Comparison of ENCODE assay signal across 7 mouse cellular contexts in genomic region chr2:92058936-92059335, GRCm38 (mm10). TPM values are rescaled to one million over a fixed set of nuclear protein-coding genes. Genes with fewer than 3 reads are reported as not detected.
A peak's percentile ranks its signal among the peaks of the same experiment; 100 is the strongest.
DNase-seq lines count a peak whose midpoint lies in the region; ATAC-seq lines count a peak whose summit lies in the region.

No protein-coding gene starts in this region.

- 4% methylated on average over 11 of the region's 11 CpGs for WGBS in lung, embryonic 15.5 days
- 2% methylated on average over 11 of the region's 11 CpGs for WGBS in embryonic facial prominence, embryonic 13.5 days
- WGBS in intestine, embryonic 14.5 days, result 3% methylated on average over 11 of the region's 11 CpGs
- WGBS in neural tube, embryonic 13.5 days, result 1% methylated on average over 11 of the region's 11 CpGs

- no peaks in the 10 kb centered on the region for H3K9me3 ChIP-seq in lung, embryonic 15.5 days
- no peaks in the 10 kb centered on the region for H3K9me3 ChIP-seq in embryonic facial prominence, embryonic 13.5 days
- H3K9me3 ChIP-seq in intestine, embryonic 14.5 days (ENCODE audit: control insufficient read depth, low read length), result no peaks in the 10 kb centered on the region
- no peaks in the 10 kb centered on the region for H3K9me3 ChIP-seq in neural tube, embryonic 13.5 days

- H3K36me3 ChIP-seq in lung, embryonic 15.5 days, result no peaks in the 10 kb centered on the region
- H3K36me3 ChIP-seq in embryonic facial prominence, embryonic 13.5 days, result no peaks in the 10 kb centered on the region
- no peaks in the 10 kb centered on the region for H3K36me3 ChIP-seq in intestine, embryonic 14.5 days (ENCODE audit: control insufficient read depth, insufficient read depth, low read length)
- no peaks in the 10 kb centered on the region for H3K36me3 ChIP-seq in neural tube, embryonic 13.5 days

- H3K4me3 ChIP-seq in lung, embryonic 15.5 days, result peak overlapping the region; percentile 53
- peak overlapping the region; percentile 66 for H3K4me3 ChIP-seq in embryonic facial prominence, embryonic 13.5 days
- H3K4me3 ChIP-seq in intestine, embryonic 14.5 days (ENCODE audit: low read depth, low read length), result peak overlapping the region; percentile 55
- H3K4me3 ChIP-seq in neural tube, embryonic 13.5 days, result peak overlapping the region; percentile 68

- ATAC-seq in lung, embryonic 15.5 days (ENCODE audit: borderline replicate concordance, extremely low read depth, low FRiP score, low TSS enrichment), result no peak
- ATAC-seq in embryonic facial prominence, embryonic 13.5 days (ENCODE audit: insufficient number of reproducible peaks, insufficient read depth, low FRiP score, low TSS enrichment, low read depth), result no peak
- ATAC-seq in intestine, embryonic 14.5 days (replicated peaks; ENCODE audit: low FRiP score, low TSS enrichment, low read depth), result no peak
- peak; percentile 12; the same call in 1 of the 2 replicates for ATAC-seq in neural tube, embryonic 13.5 days (ENCODE audit: low read depth)
- ATAC-seq in monocyte, adult 5-6 weeks (replicated peaks; ENCODE audit: insufficient number of reproducible peaks, low FRiP score, low TSS enrichment, poor library complexity, severe bottlenecking), result no peak

- peaks cover 35% of the 10 kb centered on the region for H3K4me1 ChIP-seq in lung, embryonic 15.5 days
- peaks cover 44% of the 10 kb centered on the region for H3K4me1 ChIP-seq in embryonic facial prominence, embryonic 13.5 days
- peaks cover 12% of the 10 kb centered on the region for H3K4me1 ChIP-seq in intestine, embryonic 14.5 days (replicated peaks; ENCODE audit: control insufficient read depth, insufficient read depth, low read length)
- peaks cover 31% of the 10 kb centered on the region for H3K4me1 ChIP-seq in neural tube, embryonic 13.5 days (replicated peaks)

- H3K27me3 ChIP-seq in lung, embryonic 15.5 days, result peaks cover 41% of the 10 kb centered on the region
- H3K27me3 ChIP-seq in embryonic facial prominence, embryonic 13.5 days, result peaks cover 37% of the 10 kb centered on the region
- H3K27me3 ChIP-seq in intestine, embryonic 14.5 days (replicated peaks; ENCODE audit: control insufficient read depth, insufficient read depth, low read length), result peaks cover 36% of the 10 kb centered on the region
- H3K27me3 ChIP-seq in neural tube, embryonic 13.5 days, result peaks cover 54% of the 10 kb centered on the region

- DNase-seq in lung, postnatal 25 days (ENCODE audit: low spot score), result no peak
- DNase-seq in intestine, embryonic 14.5 days (ENCODE audit: low spot score), result no peak
- DNase-seq in thymus, postnatal 0 days (ENCODE audit: low spot score), result no peak

- H3K4me2 ChIP-seq in lung, embryonic 15.5 days, result peak overlapping the region; percentile 99
- H3K4me2 ChIP-seq in embryonic facial prominence, embryonic 13.5 days, result peak overlapping the region; percentile 99
- H3K4me2 ChIP-seq in intestine, embryonic 14.5 days (ENCODE audit: low read length), result peak overlapping the region; percentile 98
- peak overlapping the region; percentile 94 for H3K4me2 ChIP-seq in neural tube, embryonic 13.5 days

- H3K27ac ChIP-seq in lung, embryonic 15.5 days, result no peak overlapping the region
- H3K27ac ChIP-seq in embryonic facial prominence, embryonic 13.5 days, result no peak overlapping the region
- no peak overlapping the region for H3K27ac ChIP-seq in intestine, embryonic 14.5 days (ENCODE audit: low read depth)
- peak overlapping the region; percentile 90 for H3K27ac ChIP-seq in neural tube, embryonic 13.5 days (replicated peaks)

- peak overlapping the region; percentile 54 for H3K9ac ChIP-seq in lung, embryonic 15.5 days
- peak overlapping the region; percentile 73 for H3K9ac ChIP-seq in embryonic facial prominence, embryonic 13.5 days
- peak overlapping the region; percentile 34 for H3K9ac ChIP-seq in intestine, embryonic 14.5 days (ENCODE audit: low read length)
- H3K9ac ChIP-seq in neural tube, embryonic 13.5 days, result peak overlapping the region; percentile 83

RNA-seq across cellular contexts. Expression of gene Phf21a, which starts 34.0 kb away (rescaled TPM):
- 22.5 and 29.9 TPM in 2 replicates for polyA plus RNA-seq in lung, embryonic 15.5 days (2015; fragmentation: Nextera tagmentation; extraction: Ambion mirVana)
- polyA plus RNA-seq in embryonic facial prominence, embryonic 13.5 days (2015; fragmentation: Nextera tagmentation; extraction: Ambion mirVana), result 46.5 and 49.6 TPM in 2 replicates
- polyA plus RNA-seq in intestine, embryonic 14.5 days (2014; fragmentation: Nextera tagmentation; extraction: Ambion mirVana), result 27.5 and 28.5 TPM in 2 replicates
- polyA plus RNA-seq in neural tube, embryonic 13.5 days (2015; fragmentation: Nextera tagmentation; extraction: Ambion mirVana), result 38.5 and 49.1 TPM in 2 replicates
- 8.9 TPM in 2 replicates for polyA plus RNA-seq in thymus, postnatal 0 days (2015; fragmentation: Nextera tagmentation; extraction: Ambion mirVana)
- 96.6 to 144 TPM (median 103 TPM) in 3 replicates for total RNA-seq in monocyte, adult 5-6 weeks (2017)

RNA-seq across cellular contexts. Expression of gene Creb3l1, which starts 34.6 kb away (rescaled TPM):
- 11.4 and 11.5 TPM in 2 replicates for polyA plus RNA-seq in lung, embryonic 15.5 days (2015; fragmentation: Nextera tagmentation; extraction: Ambion mirVana)
- 11.6 and 13.4 TPM in 2 replicates for polyA plus RNA-seq in embryonic facial prominence, embryonic 13.5 days (2015; fragmentation: Nextera tagmentation; extraction: Ambion mirVana)
- polyA plus RNA-seq in intestine, embryonic 14.5 days (2014; fragmentation: Nextera tagmentation; extraction: Ambion mirVana), result 21.2 and 24.1 TPM in 2 replicates
- 3.3 and 3.7 TPM in 2 replicates for polyA plus RNA-seq in neural tube, embryonic 13.5 days (2015; fragmentation: Nextera tagmentation; extraction: Ambion mirVana)
- polyA plus RNA-seq in thymus, postnatal 0 days (2015; fragmentation: Nextera tagmentation; extraction: Ambion mirVana), result 1.5 TPM in 2 replicates
- 0.78 TPM in 1 of 3 replicates, not detected in the others for total RNA-seq in monocyte, adult 5-6 weeks (2017)
